Mouse (Mus musculus) forebrain, postnatal 0 days (tissue): Measurements from ENCODE around the gene Serpina7. TPM values are rescaled to one million over a fixed set of nuclear protein-coding genes. Genes with fewer than 3 reads are reported as not detected.
A peak's percentile ranks its signal among the peaks of the same experiment; 100 is the strongest.

ENCODE experiments used
- ATAC-seq: fragments of 200-750 bp; cut with Nextera tagmentation; 2 replicates; pipeline ENCODE4 v1.8.0; 2017; ENCODE audit warnings: mild to moderate bottlenecking, moderate library complexity
- DNase-seq: peaks from one replicate; pipeline ENCODE4 v3.0.0-alpha.2; 2015
- H3K27ac ChIP-seq: fragments of 300-500 bp; sonication (generic); 2 replicates; pipeline ENCODE4 v1.5.1; 2014; ENCODE audit warnings: low read depth, mild to moderate bottlenecking, antibody characterized with exemption, low read length, moderate library complexity, mixed read lengths
- H3K27me3 ChIP-seq: fragments of 300-500 bp; sonication (generic); 2 replicates; pipeline ENCODE4 v1.6.1; 2014; ENCODE audit warnings: mild to moderate bottlenecking, low read length, mixed read lengths; ENCODE audit not compliant: insufficient read depth
- H3K36me3 ChIP-seq: fragments of 300-500 bp; sonication (generic); 2 replicates; pipeline ENCODE4 v1.6.1; 2014; ENCODE audit warnings: mild to moderate bottlenecking, moderate library complexity; ENCODE audit not compliant: insufficient read depth
- H3K4me1 ChIP-seq: fragments of 300-500 bp; sonication (generic); 2 replicates; pipeline ENCODE4 v1.6.1; 2014; ENCODE audit warnings: antibody characterized with exemption; ENCODE audit not compliant: insufficient read depth
- H3K4me2 ChIP-seq: fragments of 300-500 bp; sonication (generic); 2 replicates; pipeline ENCODE4 v1.6.1; 2014; ENCODE audit warnings: low read depth, mild to moderate bottlenecking, moderate library complexity
- H3K4me3 ChIP-seq: fragments of 300-500 bp; sonication (generic); 2 replicates; pipeline ENCODE4 v1.5.1; 2014; ENCODE audit warnings: low read depth, low read length, mixed read lengths
- H3K9ac ChIP-seq: fragments of 300-500 bp; sonication (generic); 2 replicates; pipeline ENCODE4 v1.6.1; 2014; ENCODE audit warnings: mild to moderate bottlenecking
- H3K9me3 ChIP-seq: fragments of 300-500 bp; sonication (generic); 2 replicates; pipeline ENCODE4 v1.6.1; 2016; ENCODE audit warnings: low read length
- CTCF ChIP-seq: sonication (generic); IDR thresholded peaks from 2 replicates; pipeline ENCODE4 v1.5.1; 2016; ENCODE audit warnings: antibody characterized with exemption, control low read depth, low read depth
- WGBS: fragments of 180-500 bp; shearing (Covaris S2); extraction: QIAGEN DNeasy Blood & Tissue Kit; methylation state at CpG from one replicate; pipeline ENCODE4 v1.1.7; 2014; 5-methylcytosine and 5-hydroxymethylcytosine counted together
- polyA plus RNA-seq: library from polyadenylated mRNA; unstranded; fragments of >200 nt; fragmentation: Nextera tagmentation; extraction: Ambion mirVana; gene quantifications from 2 replicates; pipeline ENCODE4 v1.2.1, GENCODE M21; 2015
- total RNA-seq: library from RNA; depleted of rRNA; stranded (reverse); fragments of >200 nt; gene quantifications from 2 replicates; pipeline ENCODE4 v1.2.3, GENCODE M21; 2014; rRNA removed

Serpina7 gene
- total RNA-seq (0.10 TPM in 1 of 2 replicates, not detected in the other), polyA plus RNA-seq (not detected in 2 replicates)

- no peaks in the 10 kb centered on the region for H3K27me3 ChIP-seq
- H3K4me1 ChIP-seq, result no peaks in the 10 kb centered on the region
- no peaks in the 10 kb centered on the region for H3K9me3 ChIP-seq
- DNase-seq (no peak), ATAC-seq (no peak)
- no peak within 1 kb of the TSS for H3K4me2 ChIP-seq
- H3K9ac ChIP-seq, result no peak within 1 kb of the TSS
- H3K4me3 ChIP-seq, result no peak within 1 kb of the TSS
- no peak within 1 kb of the TSS for H3K27ac ChIP-seq
- no peaks in the 10 kb centered on the region for H3K36me3 ChIP-seq
- no peak for TF ChIP-seq CTCF
Measured at GRCm38 (mm10) chrX:139085077-139085476, at the start of gene Serpina7. TSS of gene Serpina7 (minus strand) at chrX:139085236.

GRCm38 (mm10) chrX:139134031-139134430, 49.0 kb upstream of the Serpina7 start:
- Histone ChIP-seq H3K36me3 (no peaks in the 10 kb centered on the region), H3K4me2 (no peak overlapping the region), H3K9ac (no peak overlapping the region), H3K9me3 (no peaks in the 10 kb centered on the region), H3K27me3 (no peaks in the 10 kb centered on the region), H3K4me1 (no peaks in the 10 kb centered on the region), H3K4me3 (no peak overlapping the region), H3K27ac (no peak overlapping the region)
- 37% methylated on average over 4 of the region's 4 CpGs for WGBS
- DNase-seq (peak; percentile 0), ATAC-seq (0 out of 2 replicates have a peak, but pooled peaks have one; percentile 20)
- no peak for TF ChIP-seq CTCF

DNA sequence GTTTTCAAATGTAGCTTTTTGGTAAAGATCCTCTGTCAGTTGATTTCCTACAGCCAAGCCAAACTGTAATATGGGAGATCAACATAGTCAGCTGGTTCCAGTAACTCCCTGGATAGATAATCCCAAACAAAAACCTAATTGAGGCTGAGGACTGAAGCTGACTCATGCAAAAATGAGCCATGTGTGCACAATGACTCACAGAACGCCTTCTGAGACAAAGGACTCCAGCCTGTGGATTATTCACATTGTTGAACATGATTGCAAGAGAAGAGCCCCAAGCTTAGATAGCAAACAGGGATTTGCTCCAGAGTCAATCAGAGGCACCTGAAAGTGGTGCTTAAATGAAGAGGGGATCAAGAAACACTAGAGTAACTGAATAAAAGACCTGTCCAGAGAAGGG, 12.2 kb upstream of the Serpina7 start:
- ATAC-seq, result no peak
- WGBS, result 50% methylated on average over 1 of the region's 1 CpGs
- no peak for TF ChIP-seq CTCF

GRCm38 (mm10) chrX:139085943-139086342, 907 bp upstream of the Serpina7 start, which contains the start of gene 4930513O06Rik:
TSS of gene 4930513O06Rik (plus strand) at chrX:139086243.
- no peak within 1 kb of the TSS for H3K9ac ChIP-seq
- no peak within 1 kb of the TSS for H3K4me2 ChIP-seq
- H3K9me3 ChIP-seq, result no peaks in the 10 kb centered on the region
- H3K36me3 ChIP-seq, result no peaks in the 10 kb centered on the region
- no peak within 1 kb of the TSS for H3K4me3 ChIP-seq
- H3K4me1 ChIP-seq, result no peaks in the 10 kb centered on the region
- H3K27ac ChIP-seq, result no peak within 1 kb of the TSS
- no peak for TF ChIP-seq CTCF
- no peak for ATAC-seq
- WGBS, result 89% methylated on average over 1 of the region's 1 CpGs
- no peaks in the 10 kb centered on the region for H3K27me3 ChIP-seq
- DNase-seq, result no peak

More for the DNA sequence above, 12.2 kb upstream of the Serpina7 start:
- Histone ChIP-seq H3K4me1 (no peaks in the 10 kb centered on the region), H3K27me3 (no peaks in the 10 kb centered on the region), H3K36me3 (no peaks in the 10 kb centered on the region), H3K4me3 (no peak overlapping the region), H3K4me2 (no peak overlapping the region), H3K9me3 (no peaks in the 10 kb centered on the region), H3K27ac (no peak overlapping the region), H3K9ac (no peak overlapping the region)
- no peak for DNase-seq

GRCm38 (mm10) chrX:139078493-139078892, 6.5 kb downstream of the Serpina7 start:
- H3K27ac ChIP-seq, result no peak overlapping the region
- no peaks in the 10 kb centered on the region for H3K36me3 ChIP-seq
- H3K4me1 ChIP-seq, result no peaks in the 10 kb centered on the region
- no peak overlapping the region for H3K9ac ChIP-seq
- no peak for ATAC-seq
- no peak overlapping the region for H3K4me3 ChIP-seq
- H3K9me3 ChIP-seq, result no peaks in the 10 kb centered on the region
- no peak overlapping the region for H3K4me2 ChIP-seq
- no peaks in the 10 kb centered on the region for H3K27me3 ChIP-seq
- WGBS, result 96% methylated on average over 2 of the region's 2 CpGs
- DNase-seq, result no peak
- TF ChIP-seq CTCF, result no peak

DNA sequence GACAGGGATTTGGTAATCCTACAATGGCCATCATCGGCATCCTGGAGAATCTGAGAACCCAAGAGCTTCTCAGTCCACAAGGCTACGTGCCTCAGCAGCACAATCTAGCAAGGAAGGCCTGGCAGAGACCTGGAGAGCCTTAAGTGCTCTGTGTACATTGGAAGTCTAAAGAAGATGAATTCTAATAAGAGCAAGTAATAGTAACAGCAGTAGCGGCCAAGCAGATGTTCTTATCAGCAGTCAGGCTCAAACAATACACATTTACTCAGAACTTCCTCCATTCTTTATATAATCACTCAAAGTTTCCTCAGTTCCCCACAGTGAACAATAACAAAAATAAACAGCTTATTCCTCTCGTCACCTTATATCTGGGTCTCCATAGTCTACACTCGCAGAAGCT, 21.0 kb downstream of the Serpina7 start:
- H3K4me2 ChIP-seq, result no peak overlapping the region
- H3K9me3 ChIP-seq, result no peaks in the 10 kb centered on the region
- no peaks in the 10 kb centered on the region for H3K4me1 ChIP-seq
- no peak overlapping the region for H3K4me3 ChIP-seq
- no peak overlapping the region for H3K27ac ChIP-seq
- DNase-seq, result no peak
- H3K36me3 ChIP-seq, result no peaks in the 10 kb centered on the region
- no peak for ATAC-seq
- no peak for TF ChIP-seq CTCF
- no peak overlapping the region for H3K9ac ChIP-seq
- 91% methylated on average over 5 of the region's 5 CpGs for WGBS
- H3K27me3 ChIP-seq, result no peaks in the 10 kb centered on the region

- Histone ChIP-seq H3K4me2 (no peak overlapping the region), H3K9ac (no peak overlapping the region), H3K4me3 (no peak overlapping the region), H3K27me3 (no peaks in the 10 kb centered on the region), H3K36me3 (no peaks in the 10 kb centered on the region), H3K27ac (no peak overlapping the region), H3K9me3 (no peaks in the 10 kb centered on the region), H3K4me1 (no peaks in the 10 kb centered on the region)
- DNase-seq (no peak), ATAC-seq (no peak)
- WGBS, result 100% methylated on average over 1 of the region's 1 CpGs
- TF ChIP-seq CTCF, result no peak
Measured at GRCm38 (mm10) chrX:139053149-139053548, 31.9 kb downstream of the Serpina7 start.
